Mouse (Mus musculus): Measurements from ENCODE around the gene Rtraf.

DNA sequence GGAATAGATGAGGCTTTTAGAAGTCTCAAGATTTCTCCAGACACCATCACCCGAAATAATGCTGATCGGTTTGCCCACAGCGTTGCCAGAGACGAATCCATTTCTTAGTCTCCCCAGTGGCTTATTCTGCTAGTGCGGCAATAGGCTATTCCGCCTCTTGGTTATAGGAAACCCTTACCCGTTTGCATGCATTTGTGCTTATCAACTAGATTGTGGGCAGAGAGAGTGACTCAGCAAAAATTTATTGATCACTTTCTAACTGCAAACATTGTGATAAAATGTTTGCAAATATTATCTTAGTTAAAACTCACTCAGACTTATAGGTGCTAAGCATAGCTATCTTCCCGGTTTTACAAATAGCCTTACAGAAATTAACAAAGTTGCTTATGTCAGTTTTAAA is 59.3 kb downstream of the Rtraf start:
- TF ChIP-seq TAL1 (IDR thresholded peaks at IDR 0.05; ENCODE audit: low read length) (no peak), GATA1 (IDR thresholded peaks at IDR 0.05; ENCODE audit: low read length) (no peak)
